Mouse (Mus musculus) MEL (cell line): Measurements from ENCODE around the gene Ankfn1.

Source experiments
- CHD1 ChIP-seq: IDR thresholded peaks from 2 replicates; pipeline ENCODE4 v1.6.1; 2012; ENCODE audit warnings: low read depth, mild to moderate bottlenecking, inconsistent platforms, low read length, improper control_type of control experiment
- CTCF ChIP-seq, 3 experiments: IDR thresholded peaks in 2 of 3; conservative IDR thresholded peaks in 1 of 3; 2 replicates each; pipeline ENCODE4 v1.5.1; 2011 to 2012; ENCODE audit warnings: low read length in 3 of 3, low read depth in 2 of 3, mild to moderate bottlenecking in 2 of 3, improper control_type of control experiment in 1 of 3, inconsistent platforms in 1 of 3, mixed read lengths in 1 of 3, moderate library complexity in 1 of 3; ENCODE audit not compliant: control insufficient read depth in 1 of 3, insufficient read depth in 1 of 3, poor library complexity in 1 of 3, severe bottlenecking in 1 of 3
- EP300 ChIP-seq, 2 experiments: IDR thresholded peaks; 2 replicates each; pipeline ENCODE4 v1.6.1; 2011; ENCODE audit warnings: improper control_type of control experiment in 2 of 2, low read length in 2 of 2, low read depth in 1 of 2, mild to moderate bottlenecking in 1 of 2
- ETS1 ChIP-seq: IDR thresholded peaks from 2 replicates; pipeline ENCODE4 v1.6.1; 2012; ENCODE audit warnings: low read depth, mild to moderate bottlenecking, inconsistent platforms, low read length, improper control_type of control experiment, moderate library complexity
- GATA1 ChIP-seq: IDR thresholded peaks from 2 replicates; pipeline ENCODE4 v1.6.1; 2011; ENCODE audit warnings: low read depth, low read length, improper control_type of control experiment
- KAT2A ChIP-seq: conservative IDR thresholded peaks from 2 replicates; pipeline ENCODE4 v1.6.1; 2012; ENCODE audit warnings: low read depth, low read length, improper control_type of control experiment, inconsistent platforms
- MAFK ChIP-seq: IDR thresholded peaks from 2 replicates; pipeline ENCODE4 v1.6.1; 2011; ENCODE audit warnings: low read depth, mild to moderate bottlenecking, low read length, improper control_type of control experiment, borderline replicate concordance
- POLR2A ChIP-seq, 2 experiments: IDR thresholded peaks; 2 replicates each; pipeline ENCODE4 v1.6.1; 2011 to 2012; ENCODE audit warnings: low read length in 2 of 2, mild to moderate bottlenecking in 2 of 2, control low read depth in 1 of 2, improper control_type of control experiment in 1 of 2, low read depth in 1 of 2, moderate library complexity in 1 of 2; ENCODE audit not compliant: control insufficient read depth in 1 of 2, insufficient read depth in 1 of 2, poor library complexity in 1 of 2
- POLR2AphosphoS2 ChIP-seq: IDR thresholded peaks from 2 replicates; pipeline ENCODE4 v1.6.1; 2011; ENCODE audit warnings: low read length, improper control_type of control experiment
- RCOR1 ChIP-seq: IDR thresholded peaks from 2 replicates; pipeline ENCODE4 v1.6.1; 2012; ENCODE audit warnings: low read depth, mild to moderate bottlenecking, inconsistent platforms, low read length, improper control_type of control experiment
- TAL1 ChIP-seq: IDR thresholded peaks from 2 replicates; pipeline ENCODE4 v1.6.1; 2012; ENCODE audit warnings: mild to moderate bottlenecking, inconsistent platforms, low read length, moderate library complexity, mixed read lengths
- TCF12 ChIP-seq: IDR thresholded peaks from 2 replicates; pipeline ENCODE4 v1.6.1; 2014; ENCODE audit warnings: low read depth, mild to moderate bottlenecking, inconsistent platforms, low read length, improper control_type of control experiment, moderate library complexity
- USF1 ChIP-seq: IDR thresholded peaks from 2 replicates; pipeline ENCODE4 v1.6.1; 2014; ENCODE audit warnings: low read depth, mild to moderate bottlenecking, inconsistent platforms, low read length, improper control_type of control experiment, moderate library complexity
- ZKSCAN1 ChIP-seq: IDR thresholded peaks from 2 replicates; pipeline ENCODE4 v1.6.1; 2012; ENCODE audit warnings: low read depth, mild to moderate bottlenecking, inconsistent platforms, low read length, improper control_type of control experiment, moderate library complexity

DNA sequence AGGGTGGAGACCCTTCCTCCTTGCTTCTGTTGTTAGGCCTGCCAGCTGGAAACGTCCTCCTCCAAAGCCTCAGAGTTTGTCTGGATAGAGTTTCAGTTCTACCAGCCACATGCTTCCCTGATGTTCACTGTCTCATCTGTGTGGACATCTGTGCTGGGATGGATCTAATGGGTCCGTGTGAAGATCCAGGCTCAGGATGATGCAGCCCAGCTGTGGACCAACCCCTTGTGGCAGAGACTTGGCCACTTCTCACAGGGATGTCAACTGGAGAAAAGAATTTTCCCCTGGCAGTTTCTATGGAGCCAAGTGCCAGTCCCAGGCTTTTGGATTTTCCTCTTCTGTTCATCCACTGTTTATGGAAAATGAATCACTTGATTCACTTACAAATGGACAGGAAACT lies 100.5 kb downstream of the Ankfn1 start:
- no peak for TF ChIP-seq CHD1
- TF ChIP-seq TCF12: no peak
- no peak for TF ChIP-seq CTCF (IDR thresholded peaks at IDR 0.05 in 2 of 3, conservative IDR thresholded peaks at IDR 0.05 in 1 of 3; ENCODE audit: control insufficient read depth in 1 of 3, insufficient read depth in 1 of 3, low read depth in 2 of 3, low read length in 3 of 3, poor library complexity in 1 of 3, severe bottlenecking in 1 of 3)
- TF ChIP-seq POLR2AphosphoS2: no peak
- TF ChIP-seq POLR2A (IDR thresholded peaks at IDR 0.05; ENCODE audit: control insufficient read depth in 1 of 2, insufficient read depth in 1 of 2, low read depth in 1 of 2, low read length in 2 of 2, poor library complexity in 1 of 2): no peak
- no peak for TF ChIP-seq RCOR1
- no peak for TF ChIP-seq ETS1
- no peak for TF ChIP-seq GATA1
- TF ChIP-seq KAT2A: no peak
- TF ChIP-seq TAL1: no peak
- TF ChIP-seq USF1: no peak
- no peak for TF ChIP-seq EP300 (IDR thresholded peaks at IDR 0.05; ENCODE audit: low read depth in 1 of 2, low read length in 2 of 2)
- TF ChIP-seq ZKSCAN1: no peak
- TF ChIP-seq MAFK: no peak
